Mouse (Mus musculus) lung, adult 10 weeks (tissue): Measurements from ENCODE around the gene Olfr832. TPM values are rescaled to one million over a fixed set of nuclear protein-coding genes. Genes with fewer than 3 reads are reported as not detected.

Experiments
- polyA plus RNA-seq: library from polyadenylated mRNA; stranded (reverse); fragments of 350-450 nt; fragmentation: Illumina TruSeq; extraction: RNeasy Lipid Tissue Mini Kit (QIAGEN cat#74804); gene quantifications from one replicate; pipeline ENCODE4 v1.2.3, GENCODE M21; 2014; ENCODE audit warnings: low read depth, low replicate concordance; ENCODE audit not compliant: insufficient read depth

Olfr832 gene
- polyA plus RNA-seq = not detected

GRCm38 (mm10) chr9:18936822-18937221, at the start of gene Olfr832:
Gene Olfr832 (plus strand): TSS chr9:18937122.

DNA sequence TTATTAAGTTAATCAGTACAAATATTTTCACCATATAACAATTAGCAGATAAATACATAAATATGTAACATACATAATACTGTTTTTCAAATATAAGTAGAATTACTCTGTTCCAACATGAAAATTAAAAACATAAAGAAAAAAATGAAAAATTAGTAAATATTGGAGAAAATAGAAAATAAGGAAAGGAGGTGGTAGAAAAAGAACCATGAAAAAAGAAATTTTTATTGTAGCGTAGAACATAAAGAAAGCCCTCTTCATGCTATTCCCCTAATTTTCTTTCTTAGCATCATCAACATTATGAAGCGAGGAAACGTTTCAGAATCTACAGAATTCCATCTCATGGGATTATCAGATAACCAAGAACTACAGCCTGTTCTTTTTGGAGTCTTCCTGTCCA, 50.8 kb downstream of the Olfr832 start, which contains the start of gene Olfr834:
Gene Olfr834, plus strand, starts transcription at position 301 of the 400 bp plus-strand sequence.

Other genes with a start within 250 kb of the Olfr832 start
- not detected for gene Olfr24, start 173.1 kb upstream of the Olfr832 start, polyA plus RNA-seq
- gene Olfr828, start 117.6 kb upstream of the Olfr832 start, polyA plus RNA-seq = not detected
- not detected for gene Olfr829, start 82.2 kb upstream of the Olfr832 start, polyA plus RNA-seq
- gene Olfr830, start 62.4 kb upstream of the Olfr832 start, polyA plus RNA-seq = not detected
- not detected for gene Olfr834, start 50.9 kb downstream of the Olfr832 start, polyA plus RNA-seq
- not detected for gene Olfr835, start 95.6 kb downstream of the Olfr832 start, polyA plus RNA-seq
- not detected for gene Olfr836, start 183.3 kb downstream of the Olfr832 start, polyA plus RNA-seq
- gene Olfr837, start 199.2 kb downstream of the Olfr832 start, polyA plus RNA-seq = not detected
- gene Olfr839-ps1, start 240.2 kb downstream of the Olfr832 start, polyA plus RNA-seq = not detected